Mouse (Mus musculus) testis, adult 2 months (tissue): Measurements from ENCODE around the gene Aloxe3.

ENCODE experiments used
- CTCF ChIP-seq: fragments of 200-500 bp; IDR thresholded peaks from 2 replicates; pipeline ENCODE4 v1.5.1; 2012; ENCODE audit warnings: low read depth, mild to moderate bottlenecking, inconsistent platforms, low read length, moderate library complexity; ENCODE audit not compliant: control insufficient read depth, insufficient read depth, insufficient replicate concordance
- POLR2A ChIP-seq: fragments of 200-500 bp; IDR thresholded peaks from 2 replicates; pipeline ENCODE4 v1.6.1; 2012; ENCODE audit warnings: low read depth, mild to moderate bottlenecking, inconsistent platforms, low read length, moderate library complexity; ENCODE audit not compliant: control insufficient read depth

GRCm38 (mm10) chr11:69121741-69122335 lies 3.9 kb upstream of the Aloxe3 start:
- no peak for TF ChIP-seq POLR2A
- TF ChIP-seq CTCF, result no peak
